Mouse (Mus musculus) urinary bladder, postnatal 4 days (tissue): Measurements from ENCODE around the gene Hmga1.

Experiments
- DNase-seq, 2 experiments: peaks; one replicate each; pipeline ENCODE4 v3.0.0; 2021 to 2022; ENCODE audit warnings: low spot score in 2 of 2

Hmga1 gene

DNA sequence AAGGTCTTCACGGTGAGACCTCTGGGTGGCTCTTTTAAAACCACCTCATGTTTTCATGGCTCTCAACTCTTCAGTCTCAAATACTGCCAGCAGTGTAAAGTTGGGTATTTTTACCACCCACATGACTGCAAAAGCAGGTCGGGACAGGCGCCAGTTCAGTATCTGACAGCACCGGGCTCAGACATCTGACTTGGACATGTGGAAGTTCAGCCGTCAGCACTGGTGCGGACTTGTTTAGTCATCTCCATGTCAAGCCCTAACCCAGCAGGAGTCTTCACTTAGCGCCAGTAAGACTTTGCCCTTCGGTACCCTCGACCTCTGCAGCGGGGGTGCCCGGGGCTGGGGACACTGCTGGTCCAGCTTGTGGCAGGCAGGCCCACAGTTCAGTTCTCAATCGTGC is 31.0 kb downstream of the Hmga1 start:
- DNase-seq: no peak

DNA sequence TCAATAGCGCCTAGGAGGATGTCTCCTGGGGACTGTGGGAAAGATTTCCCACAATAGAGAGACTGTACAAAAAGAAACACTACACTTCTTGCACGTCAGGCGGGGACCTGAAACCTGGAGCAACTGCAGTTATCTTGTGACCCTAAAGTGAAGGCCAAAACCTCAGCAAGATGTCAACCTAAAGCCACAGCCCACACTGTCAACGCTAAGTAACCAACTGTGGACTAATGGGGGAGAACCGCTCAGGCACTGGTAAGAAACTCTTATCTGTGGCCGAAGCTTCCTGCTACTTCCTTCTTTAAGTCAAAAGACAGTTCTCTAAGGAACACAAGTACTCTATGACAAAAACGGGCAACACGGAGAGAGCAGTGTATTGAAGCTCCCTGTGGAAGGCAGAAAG is 31.9 kb downstream of the Hmga1 start:
- DNase-seq: no peak

DNA sequence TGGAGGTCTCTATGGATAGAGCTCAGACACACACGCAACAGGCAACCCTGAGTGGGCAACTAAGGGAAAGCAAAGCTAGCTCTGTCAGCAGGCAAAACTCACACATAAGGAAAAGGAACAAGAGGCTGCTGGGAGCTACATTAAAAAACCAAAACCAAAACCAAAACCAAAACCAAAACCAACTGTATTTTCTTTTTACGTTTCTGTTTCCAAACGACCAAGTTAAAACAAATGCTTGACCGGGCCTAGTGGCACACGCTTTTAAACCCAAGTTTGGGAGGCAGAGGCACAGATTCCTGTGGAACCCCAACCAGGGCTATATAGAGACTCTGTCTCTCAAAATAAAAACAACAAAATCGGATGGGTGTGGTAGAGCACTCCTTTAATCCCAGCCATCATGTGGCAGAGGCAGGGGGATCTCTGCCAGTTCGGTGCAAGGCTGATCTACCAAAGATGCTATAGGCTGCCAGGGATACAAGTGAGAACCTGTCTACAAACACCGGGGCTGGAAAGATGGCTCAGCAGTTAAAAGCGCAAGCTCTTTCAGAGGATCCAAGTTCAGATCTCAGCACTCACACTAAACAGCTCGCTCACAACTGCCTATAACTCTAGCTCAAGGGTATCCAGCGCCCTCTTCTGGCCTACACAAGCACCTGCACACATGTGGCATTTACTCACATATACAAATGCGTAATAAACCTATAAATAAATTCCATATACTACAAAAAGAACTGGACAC is 35.7 kb downstream of the Hmga1 start:
- DNase-seq: no peak

DNA sequence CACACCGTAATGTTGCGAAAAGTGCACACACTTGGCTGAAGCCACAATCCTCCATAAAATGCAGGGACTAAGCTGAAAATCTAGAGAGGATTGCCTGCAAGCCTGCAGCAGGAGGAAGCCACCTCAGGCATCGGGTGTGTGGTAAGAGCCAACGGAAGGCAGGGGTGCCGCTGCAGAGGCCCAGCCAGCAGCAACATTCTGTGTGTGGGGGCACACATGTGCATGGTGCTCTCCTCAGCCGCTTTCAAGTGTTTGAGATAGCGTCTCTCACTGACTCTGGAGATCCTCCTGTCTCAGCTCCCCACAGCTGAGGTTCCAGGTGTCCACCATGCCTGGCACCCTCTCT is 36.2 kb downstream of the Hmga1 start:
- DNase-seq: no peak

DNA sequence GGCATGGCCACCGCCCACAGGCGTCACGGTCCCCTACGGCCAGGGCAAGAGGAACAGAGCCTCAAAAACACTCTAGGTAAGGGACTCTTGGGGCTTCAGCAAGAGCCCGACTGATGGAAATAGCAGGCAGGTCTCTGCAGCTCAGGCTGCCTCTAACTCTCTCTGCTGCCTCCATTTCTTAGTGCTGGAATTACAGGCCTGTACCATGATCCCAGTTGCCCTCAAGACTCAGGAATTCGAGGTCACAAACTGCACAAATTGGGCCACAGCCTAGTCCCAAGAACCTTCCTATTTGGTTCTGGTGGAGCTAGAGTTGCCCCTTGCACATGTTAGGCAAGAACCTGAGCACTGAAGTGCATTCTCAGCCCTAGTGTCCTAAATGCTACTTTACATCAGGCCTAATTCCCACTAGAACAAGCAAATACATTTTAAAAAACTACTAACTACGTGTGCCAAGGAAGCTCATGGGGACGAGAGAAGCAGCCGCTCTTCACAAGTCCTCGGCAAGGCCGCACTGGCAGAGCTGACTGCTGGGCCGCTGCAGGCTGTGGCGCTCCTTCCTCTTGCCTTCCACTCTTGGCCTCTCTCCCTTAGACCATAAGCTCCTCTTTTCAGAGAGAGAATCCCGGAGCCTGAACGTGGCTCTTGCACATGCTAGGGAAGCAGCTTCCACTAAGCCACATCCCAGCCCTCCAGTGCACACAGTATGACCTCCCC is 39.5 kb downstream of the Hmga1 start:
- DNase-seq: no peak

DNA sequence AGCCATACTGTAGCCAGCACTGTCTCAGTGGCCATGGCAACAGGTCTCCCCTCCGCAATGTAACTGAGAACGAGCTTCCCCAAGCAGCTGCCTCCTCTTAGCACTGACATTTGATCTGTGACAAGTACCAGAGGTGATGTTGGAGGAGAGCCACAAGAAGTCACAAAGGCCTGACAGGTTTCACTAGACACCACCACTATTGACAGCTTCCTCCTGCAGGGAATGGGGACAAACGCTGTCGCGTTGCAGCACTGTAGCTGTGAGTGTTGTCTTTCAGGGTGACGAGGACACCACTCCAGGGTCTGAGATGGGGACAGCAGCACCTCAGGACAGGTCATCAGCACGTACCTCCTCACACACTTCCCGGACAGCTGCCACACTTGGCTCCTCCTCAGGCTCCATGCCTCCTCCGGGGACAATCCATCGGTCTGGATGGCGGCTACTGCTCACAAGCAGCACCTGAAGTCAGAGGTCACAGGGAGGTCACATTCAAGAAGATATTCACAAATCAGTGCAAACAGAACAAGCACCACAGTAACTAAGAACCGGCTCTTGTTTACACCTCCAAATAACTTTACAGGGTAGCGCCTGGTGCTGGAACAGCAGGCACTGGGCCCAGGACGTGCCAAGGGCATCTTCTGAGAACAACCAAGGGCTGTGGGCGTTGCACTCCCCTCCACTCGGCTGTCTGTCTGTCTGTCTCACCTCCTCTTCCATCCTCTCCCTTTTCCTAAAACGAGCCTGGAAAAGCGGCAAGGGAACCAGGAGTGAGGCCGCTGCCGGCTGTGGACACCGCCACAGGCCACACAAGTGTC is 40.3 kb downstream of the Hmga1 start:
- DNase-seq: no peak

DNA sequence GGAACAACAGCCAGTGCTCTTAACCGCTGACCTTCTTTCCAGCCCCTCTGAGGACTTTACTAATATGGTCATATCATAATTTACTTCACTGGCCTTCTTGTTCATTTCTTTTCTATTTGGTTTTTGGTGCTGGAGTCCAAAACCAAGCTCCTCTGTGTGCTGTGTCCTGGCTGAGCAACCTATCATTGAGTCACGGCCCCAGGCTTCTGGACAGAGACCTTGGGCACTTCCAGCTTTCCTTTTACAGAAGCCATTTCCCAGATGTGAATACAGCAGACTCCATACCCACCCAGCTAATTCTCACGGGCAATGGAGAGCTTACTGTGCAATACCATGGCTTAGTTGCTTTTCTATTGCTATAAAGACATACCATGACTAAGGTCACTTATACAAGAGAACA is 44.0 kb downstream of the Hmga1 start:
- no peak for DNase-seq

DNA sequence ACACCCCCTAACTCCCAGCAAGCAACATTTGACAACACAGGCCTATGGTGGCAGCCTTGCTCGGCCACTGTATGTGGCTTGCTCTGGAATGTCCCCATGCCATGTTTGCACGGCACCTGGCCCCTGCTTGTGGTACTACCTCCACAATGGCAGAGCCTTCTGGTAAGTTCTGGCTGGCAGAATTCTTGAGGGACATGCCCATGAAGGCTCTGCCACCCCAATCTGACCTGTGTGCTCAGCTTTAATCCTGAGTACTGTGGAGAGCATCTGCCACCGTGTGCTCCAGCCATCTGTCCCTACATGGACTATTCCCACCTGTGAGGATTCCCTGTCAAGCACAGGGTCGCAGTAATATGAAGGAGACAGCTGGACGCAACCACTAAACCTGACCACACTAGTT is 44.6 kb downstream of the Hmga1 start:
- no peak for DNase-seq

DNA sequence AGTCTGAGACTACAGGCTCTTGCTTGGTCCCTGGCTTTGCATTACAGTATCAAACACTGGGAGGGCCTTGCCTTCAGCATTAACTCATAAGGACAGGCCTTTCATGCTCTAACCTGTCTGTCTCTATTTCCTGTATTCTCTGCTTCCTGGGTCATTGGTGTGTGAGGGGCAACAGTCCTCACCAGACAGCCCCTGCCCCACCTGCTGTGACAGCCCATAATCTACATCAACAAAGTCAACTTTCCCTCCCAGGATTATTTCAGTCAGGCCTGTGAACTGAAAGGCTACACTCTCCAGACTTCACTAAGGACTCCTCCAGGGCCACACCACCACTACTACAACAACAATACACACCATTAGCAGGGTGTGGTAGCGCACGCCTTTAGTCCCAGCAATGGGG is 46.7 kb downstream of the Hmga1 start:
- DNase-seq: no peak

DNA sequence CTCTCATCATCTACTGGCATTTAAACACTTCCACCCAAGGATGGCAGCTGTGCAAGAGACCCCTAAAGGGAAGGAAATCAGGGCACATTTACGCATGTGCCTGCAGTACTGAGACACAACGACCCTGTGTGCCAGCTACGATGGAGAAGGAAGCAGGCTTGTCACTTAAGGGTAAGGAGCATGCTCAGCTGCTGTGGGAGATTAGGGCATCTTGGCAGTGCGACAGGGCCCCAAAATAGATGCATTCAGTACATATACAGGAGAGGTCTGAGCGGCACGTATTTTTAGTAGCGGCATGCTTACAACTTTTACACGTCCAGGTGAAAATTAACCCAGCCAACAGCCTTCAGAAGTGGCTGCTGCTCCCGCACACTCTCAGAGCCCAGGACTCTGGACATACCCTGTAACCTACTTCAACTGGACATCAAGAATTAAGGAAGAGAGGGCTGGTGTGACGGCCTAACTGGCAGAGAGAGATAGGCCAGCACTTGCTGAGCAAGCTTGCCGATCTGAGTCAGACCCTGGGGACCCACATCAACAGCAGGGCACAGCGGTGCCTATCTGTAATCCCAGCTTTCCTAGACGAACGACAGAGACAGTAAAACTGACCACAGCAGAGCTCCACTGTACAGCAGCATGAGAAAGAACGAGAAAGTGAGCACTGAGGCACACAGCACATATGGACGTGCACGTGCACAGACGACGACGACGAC is 47.4 kb downstream of the Hmga1 start:
- DNase-seq: no peak

DNA sequence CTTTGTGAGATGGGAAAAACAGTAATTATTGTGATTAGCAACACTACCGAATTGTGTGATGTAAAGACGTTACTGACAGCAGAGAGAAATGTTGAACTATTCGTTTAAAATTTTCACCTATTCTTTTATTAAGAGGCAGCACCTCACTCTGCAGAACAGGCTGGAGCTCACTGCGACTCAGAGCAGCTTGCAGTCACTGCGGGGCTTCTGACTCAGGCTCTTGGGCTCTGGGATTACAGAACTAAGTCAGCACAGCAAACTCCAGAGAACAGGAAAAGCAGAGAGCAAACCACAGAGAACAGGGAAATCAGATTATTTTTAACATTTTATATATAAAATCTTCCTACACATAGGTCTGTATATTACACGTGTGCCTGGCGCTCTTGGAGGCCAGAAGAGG is 53.3 kb downstream of the Hmga1 start:
- no peak for DNase-seq

DNA sequence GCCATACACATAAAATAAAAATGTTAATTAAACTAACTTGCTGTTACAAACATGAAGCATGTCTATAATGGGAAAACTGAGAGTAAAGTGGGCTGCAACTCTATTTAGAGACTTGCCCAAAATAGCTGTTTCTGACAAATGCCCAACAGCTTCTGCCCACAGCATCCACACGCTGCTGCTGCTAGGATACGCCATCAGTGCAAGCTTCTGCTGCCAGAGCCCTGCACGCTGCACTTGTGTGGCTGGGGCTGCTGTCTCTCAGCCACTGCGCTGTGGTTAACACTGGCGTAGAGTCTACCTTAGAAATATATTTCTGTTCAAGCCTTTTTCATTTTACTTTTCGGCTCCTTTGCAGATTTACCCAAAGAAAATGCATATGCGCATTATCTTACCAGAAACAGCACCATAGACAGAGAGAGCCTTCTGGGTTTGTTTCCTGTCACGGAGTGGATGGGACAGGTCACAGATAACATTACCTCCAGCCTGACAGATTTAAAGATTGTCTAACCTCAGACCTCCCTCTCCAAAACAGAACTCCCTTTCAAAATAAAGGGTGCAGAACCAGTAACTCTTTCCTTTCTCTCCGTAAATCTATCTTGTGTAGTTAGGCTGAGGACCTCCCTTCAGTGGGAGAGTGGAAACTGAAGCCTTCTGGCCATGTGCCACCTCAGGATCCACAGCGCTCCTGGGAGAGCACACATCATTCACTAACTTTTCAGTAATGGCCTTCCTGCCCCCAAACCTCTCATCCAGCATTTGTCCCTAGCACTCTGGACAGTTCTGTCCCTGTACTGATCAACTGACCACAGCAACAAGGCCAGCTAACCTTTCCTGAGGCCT is 54.6 kb downstream of the Hmga1 start:
- DNase-seq: no peak

DNA sequence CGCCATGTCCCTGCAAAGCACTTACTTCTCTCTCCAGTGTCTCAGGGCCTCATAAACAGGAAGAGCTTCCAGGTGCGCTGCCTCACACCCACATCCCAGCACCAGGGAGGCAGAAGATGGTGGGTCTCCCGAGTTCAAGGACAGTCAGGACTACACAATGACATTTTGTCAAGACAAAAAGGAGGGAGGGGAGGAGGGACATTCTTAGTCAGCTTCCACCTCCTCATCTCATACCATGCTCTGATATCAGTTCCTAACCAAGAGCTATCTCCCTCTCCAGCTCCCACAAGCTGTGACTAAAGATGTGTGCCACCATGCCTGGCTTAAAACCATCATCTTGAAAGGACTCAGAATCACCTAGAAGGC is 55.2 kb downstream of the Hmga1 start:
- no peak for DNase-seq

DNA sequence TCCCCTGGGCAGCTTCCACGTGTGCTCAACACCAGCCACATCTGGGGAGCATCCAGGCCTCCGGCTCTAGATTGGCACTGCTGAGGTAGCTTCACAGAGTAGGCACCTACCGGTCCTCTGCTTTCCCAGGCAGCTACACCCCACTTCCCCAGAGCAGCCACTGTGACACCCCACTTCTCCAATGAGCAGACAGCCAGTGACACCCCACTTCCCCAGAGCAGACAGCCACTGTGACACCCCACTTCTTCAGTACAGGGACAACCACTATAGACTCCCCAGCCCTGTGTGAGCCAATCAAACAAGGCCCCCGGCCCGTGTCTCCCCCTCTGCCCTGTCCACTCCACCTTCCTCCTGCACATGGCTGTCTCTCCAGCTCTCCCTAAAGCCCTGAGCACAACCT is 55.7 kb downstream of the Hmga1 start:
- no peak for DNase-seq

DNA sequence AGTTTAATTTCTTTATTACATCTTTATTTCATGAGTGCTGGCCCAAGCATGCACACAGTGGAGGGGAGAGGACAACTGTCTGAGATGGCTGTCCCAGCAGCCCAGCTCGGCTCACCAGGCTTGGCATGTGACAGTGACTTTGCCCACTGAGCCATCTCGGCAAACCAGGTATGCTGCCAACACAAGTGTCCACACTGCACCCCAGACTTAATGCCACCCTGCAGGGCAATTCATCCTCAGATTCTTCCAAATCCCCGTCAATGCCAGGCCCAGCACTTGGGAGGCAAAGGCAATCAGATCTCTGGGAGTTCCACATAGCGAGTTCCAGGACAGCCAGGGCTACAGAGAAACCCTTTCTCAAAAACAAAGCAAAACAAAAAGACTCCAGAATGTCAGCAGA is 56.7 kb downstream of the Hmga1 start:
- no peak for DNase-seq
